Mouse (Mus musculus): ENCODE measurements around the gene Dtx2.

Dtx2 gene

DNA sequence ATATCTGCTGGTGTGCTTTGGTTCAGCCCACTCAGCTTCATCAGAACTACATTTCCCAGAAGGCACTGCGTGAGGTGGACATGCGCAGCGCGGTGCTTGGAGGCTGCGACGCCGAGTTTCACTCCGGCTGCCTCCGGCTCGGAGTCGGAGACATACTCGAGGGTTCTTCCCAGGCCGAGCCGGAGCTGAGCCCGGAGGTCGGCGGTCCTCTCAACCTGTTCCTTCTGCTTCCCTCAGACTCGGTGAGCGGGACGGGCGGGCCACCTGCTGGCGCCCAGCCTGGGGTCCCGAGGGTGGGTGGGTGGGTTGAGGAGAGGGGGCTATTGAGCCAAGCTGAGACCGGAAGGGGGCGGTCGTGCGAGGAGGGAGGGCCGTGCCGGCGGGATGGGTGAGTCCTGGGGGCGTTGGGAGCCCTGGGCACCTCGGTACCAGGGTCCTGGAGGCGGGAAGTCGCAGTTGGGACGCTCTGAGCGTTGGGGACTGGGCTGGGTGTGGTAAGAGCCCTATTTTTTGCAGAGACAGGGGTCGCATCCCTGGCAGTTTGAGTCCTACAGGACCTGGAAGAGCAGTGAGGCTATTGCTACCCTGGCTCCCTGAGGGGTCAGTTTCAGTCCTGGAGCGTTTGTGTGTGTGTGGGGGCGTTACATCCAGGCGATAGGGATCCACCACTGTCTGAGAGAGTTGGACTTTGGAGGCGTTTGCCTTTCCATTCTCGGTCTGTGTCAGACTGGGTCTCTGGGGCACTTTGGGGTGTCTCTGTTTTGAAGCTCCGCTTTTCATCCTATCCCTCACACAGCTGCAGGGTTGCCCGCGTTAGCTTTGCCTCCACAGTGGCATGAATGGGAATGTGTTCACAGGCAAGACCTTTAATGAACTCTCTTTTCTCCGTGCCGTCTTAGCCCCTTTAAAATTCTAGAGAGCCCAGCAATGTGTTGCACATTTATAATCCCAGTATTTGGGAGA, at the start of gene Dtx2:
Gene Dtx2 (plus strand): TSS at position 76 of the 963 bp plus-strand sequence.
- DNase-seq (ENCODE audit: low spot score in 2 of 2) = peak; percentile 83 to 87

GRCm38 (mm10) chr5:135945916-135946408, 48.6 kb upstream of the Dtx2 start:
- DNase-seq (ENCODE audit: low spot score in 2 of 2) = no peak

GRCm38 (mm10) chr5:135946621-135947020, 48.0 kb upstream of the Dtx2 start:
- no peak for DNase-seq (ENCODE audit: low spot score in 2 of 2)

- DNase-seq (ENCODE audit: low spot score in 2 of 2) = no peak
Measured at GRCm38 (mm10) chr5:135950710-135951412, 43.7 kb upstream of the Dtx2 start.

- no peak for DNase-seq (ENCODE audit: low spot score in 2 of 2)
Measured at GRCm38 (mm10) chr5:135951660-135952059, 42.9 kb upstream of the Dtx2 start.

DNA sequence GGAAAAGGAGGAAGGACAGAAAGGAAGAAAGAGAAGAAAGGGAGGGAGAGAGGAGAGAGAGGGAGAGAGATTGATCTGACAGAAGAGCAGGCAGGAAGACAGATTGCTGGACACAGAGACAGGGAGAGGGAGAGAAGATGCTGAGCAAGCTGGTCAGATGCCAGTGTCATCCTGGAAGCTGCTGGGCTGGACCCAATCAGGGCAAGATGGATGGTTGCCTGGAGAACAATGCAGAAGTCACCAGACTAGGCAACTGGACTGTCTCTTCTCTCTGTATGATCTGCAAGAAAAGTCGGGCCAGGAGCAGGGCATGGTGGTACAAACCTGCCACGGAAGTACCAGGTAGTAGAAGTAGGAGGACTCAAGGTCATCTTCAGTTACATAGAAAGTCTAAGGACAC, 41.8 kb upstream of the Dtx2 start:
- DNase-seq (ENCODE audit: low spot score in 2 of 2) = no peak

DNA sequence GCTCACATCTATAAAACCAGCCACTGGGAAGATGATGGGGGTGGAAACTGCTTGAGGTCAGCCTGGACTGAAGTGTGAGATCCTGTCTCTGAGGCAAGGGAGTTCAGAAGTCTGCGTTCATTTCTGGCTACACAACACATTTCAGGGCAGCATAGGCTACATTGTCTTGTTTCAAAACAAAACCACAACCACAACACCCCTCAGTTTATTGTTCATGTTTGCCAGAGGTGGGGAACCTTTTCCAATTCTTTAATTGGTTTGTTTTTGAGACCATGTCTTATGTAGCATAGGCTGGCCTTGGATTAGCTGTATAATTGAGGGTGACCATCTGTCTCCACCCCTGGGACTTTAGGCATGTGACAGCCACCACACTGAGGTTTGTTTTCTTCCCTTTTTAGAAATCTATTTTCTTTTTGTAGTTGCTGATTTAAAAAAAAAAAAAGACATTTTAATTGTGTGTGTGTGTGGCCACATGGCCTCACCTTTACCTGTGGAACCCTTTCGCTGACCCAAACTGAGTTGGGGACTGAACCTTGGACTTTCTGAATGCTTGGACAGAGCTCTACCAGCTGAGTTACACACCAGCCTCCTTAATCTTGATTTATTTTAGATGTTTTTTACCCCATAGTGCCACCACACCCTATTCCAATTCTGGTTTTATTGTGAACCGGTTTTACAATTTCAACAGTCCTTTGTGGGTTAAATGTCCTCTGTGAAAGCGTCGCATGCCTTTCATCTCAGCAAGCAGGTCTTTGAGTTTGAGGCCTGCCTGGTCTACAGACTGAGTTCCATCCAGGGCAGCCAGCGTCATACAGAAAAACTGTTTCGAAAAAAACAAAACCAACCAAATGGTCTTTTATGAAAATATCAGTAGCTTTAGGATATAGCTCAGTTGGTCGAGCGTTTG, 38.0 kb upstream of the Dtx2 start:
- no peak for DNase-seq (ENCODE audit: low spot score in 2 of 2)

DNA sequence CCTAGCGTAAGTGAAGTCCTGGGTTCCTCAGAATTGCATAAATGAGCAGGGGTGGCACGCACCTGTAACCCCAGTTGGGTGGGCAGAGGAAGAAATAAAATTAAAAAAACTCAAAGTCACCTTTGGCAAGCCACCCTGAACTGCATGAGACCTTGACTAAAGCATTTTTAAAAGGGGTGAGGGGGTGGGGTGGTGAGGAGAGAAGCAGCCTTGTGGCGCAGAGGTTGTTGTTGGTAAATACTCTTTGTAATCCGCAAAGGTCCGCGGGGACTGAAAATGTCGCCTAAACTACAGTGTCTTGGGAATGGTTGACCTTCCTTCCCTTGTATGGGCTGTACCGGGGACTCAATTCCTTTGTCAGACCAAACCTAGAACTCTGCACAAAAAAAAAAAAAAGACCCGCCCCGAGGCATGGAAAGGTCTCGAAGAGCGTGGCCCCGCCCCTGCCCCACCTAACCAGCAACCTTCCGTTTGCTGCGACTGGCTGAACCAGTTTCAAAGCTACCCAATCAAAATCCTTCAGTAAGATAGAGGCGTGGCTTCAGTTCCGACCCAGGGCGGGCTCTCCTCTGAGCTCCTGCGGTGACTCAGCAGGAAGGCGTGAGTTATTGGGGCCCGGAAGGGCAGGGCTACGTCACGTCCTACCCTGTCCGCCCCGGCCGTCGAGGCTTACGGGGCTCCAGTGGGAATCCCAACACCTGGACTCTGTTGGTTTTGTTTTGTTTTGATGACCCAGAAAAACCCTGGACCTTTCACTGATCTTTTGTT, 37.2 kb upstream of the Dtx2 start:
- DNase-seq (ENCODE audit: low spot score in 2 of 2) = peak; percentile 90 to 94

DNA sequence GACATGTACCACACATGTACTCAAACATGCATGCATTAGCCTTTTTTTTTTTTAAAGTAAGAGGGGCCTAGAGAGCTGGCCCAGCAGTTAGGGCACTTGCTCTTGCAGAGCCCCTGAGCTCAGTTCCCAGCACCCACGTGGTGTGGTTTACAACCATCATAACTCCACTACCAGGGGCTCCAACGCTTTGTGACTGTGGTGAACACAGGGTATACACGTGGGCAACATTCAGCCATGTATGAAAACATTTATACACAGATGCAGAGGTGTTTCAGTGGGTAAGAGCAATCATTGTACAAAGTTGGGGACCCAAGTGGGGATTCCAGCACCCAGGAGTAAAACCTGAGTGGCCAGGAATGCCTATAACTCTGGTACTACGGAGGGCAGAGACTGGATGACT, 36.2 kb upstream of the Dtx2 start:
- DNase-seq (ENCODE audit: low spot score in 2 of 2) = no peak

DNA sequence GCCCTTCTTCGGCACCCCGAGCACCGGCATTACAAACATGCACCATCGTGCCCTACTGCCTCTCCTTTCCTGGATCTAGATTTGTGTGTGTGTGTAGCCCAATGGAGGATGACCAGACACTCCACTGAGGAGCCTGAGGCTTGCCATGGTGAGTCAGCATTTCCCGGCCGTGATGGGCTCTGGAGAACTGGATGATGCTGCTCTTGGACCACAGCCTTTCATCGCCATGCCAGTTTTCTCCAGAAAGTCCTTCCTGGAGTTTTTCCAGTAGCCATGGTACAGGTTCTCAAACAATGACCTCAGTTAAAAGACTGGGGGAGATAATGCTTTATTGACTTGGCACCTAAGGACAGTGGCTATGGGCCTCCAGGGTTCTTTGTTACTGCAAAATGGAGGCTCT, 34.7 kb upstream of the Dtx2 start:
- no peak for DNase-seq (ENCODE audit: low spot score in 2 of 2)

DNA sequence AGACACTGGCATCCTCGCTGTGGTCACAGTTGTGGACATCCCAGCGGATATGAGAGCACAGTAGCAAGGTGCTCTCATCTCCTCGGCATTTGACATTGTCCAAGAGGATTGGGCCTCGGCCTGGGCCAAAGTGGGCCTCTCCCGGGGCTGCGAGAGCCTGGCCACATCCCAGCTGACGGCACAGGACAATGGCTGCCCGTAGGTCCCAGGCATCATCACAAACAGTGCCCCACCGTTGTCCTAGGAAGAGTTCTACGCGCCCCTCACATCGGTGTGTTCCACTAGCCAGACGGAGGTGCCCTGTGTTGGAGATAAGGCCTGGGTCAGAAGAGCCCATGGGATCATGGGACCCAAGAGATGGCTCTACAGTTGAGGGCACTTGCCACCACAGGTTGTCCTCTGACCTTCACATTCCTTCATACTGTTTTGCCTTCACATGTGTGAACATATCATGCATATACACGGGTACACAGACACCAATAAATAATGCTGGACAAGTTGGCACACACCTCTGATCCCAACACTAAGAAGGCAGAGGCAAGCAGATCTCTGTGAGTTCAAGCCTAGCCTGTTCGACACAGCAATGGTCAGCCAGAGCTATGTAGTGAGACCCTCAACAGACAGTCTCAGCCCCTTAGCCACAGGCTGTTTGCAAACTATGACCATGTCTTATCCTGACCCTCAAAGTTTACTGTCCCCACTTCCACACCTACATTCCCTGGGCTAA, 33.5 kb upstream of the Dtx2 start:
- DNase-seq (ENCODE audit: low spot score in 2 of 2) = no peak

- no peak for DNase-seq (ENCODE audit: low spot score in 2 of 2)
Measured at GRCm38 (mm10) chr5:135962125-135962491, 32.5 kb upstream of the Dtx2 start.

GRCm38 (mm10) chr5:135962492-135963279, 31.9 kb upstream of the Dtx2 start:
- DNase-seq (ENCODE audit: low spot score in 2 of 2) = peak; percentile 97 to 98

GRCm38 (mm10) chr5:135963280-135963627, 31.3 kb upstream of the Dtx2 start:
- no peak for DNase-seq (ENCODE audit: low spot score in 2 of 2)

GRCm38 (mm10) chr5:135965501-135965930, 29.1 kb upstream of the Dtx2 start:
- DNase-seq (ENCODE audit: low spot score in 2 of 2) = no peak

DNA sequence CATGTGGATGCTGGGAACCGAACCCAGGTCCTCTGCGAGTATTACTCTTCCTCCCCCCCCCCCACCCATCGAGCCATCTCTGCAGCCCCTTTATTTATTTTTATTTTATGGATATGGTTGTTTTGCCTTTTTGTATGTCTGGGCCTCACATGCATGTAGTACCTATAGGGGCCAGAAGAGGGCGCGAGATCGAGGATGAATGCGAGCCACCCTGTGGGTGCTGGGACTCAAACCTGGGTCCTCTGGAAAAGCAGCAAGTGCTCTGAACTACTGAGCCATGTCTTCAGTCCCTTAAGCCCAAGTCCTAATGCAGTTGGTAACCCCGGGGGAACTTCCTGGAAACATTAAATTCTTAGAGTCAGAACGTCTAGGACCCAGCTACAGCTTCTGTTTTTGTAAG, 27.7 kb upstream of the Dtx2 start:
- DNase-seq (ENCODE audit: low spot score in 2 of 2) = no peak

DNA sequence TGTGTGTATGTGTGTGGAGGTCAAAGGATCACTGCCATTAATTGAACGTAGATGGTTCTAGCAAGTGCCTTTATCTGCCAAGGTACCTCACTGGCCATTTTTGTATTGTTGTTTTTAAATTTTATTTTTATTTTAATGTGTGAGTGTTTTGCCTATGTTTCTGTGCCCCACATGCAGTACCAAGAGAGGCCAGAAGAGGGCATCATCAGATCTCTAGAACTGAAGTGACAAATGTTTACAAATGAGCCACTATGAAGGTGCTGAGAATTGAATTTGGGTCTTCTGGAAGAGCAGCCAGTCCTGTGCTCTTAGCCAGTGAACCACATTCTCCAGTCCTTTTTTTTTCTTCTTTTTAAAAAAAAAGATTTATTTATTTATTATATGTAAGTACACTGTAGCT, 25.8 kb upstream of the Dtx2 start:
- no peak for DNase-seq (ENCODE audit: low spot score in 2 of 2)

- DNase-seq (ENCODE audit: low spot score in 2 of 2) = no peak
Measured at GRCm38 (mm10) chr5:135970247-135970646, 24.4 kb upstream of the Dtx2 start.

DNA sequence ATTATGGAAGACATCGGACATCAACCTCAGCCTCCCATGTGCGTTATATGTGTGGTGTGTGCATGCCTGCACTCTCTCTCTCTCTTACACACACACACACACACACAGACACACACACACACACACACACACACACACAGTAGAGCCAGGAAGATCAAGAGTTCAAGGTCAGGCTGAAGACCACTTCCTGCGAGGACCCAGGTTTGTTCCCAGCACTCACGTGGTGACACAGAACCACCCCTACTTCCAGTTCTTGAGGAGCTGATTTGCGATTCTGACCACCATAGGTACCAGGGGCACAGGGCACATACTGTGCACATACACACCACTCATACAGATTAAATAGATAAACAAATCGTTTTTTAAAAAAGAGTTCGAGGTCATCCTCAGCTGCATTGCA, 22.7 kb upstream of the Dtx2 start:
- no peak for DNase-seq (ENCODE audit: low spot score in 2 of 2)

GRCm38 (mm10) chr5:135974365-135974764, 20.2 kb upstream of the Dtx2 start, which contains the start of gene Ssc4d:
Gene Ssc4d, minus strand, starts transcription at chr5:135974531.
- DNase-seq (ENCODE audit: low spot score in 2 of 2) = no peak

All from frontal cortex, postnatal 10 days (tissue).